Mouse (Mus musculus): Measurements from ENCODE around the gene Vps51. TPM values are rescaled to one million over a fixed set of nuclear protein-coding genes. Genes with fewer than 3 reads are reported as not detected.

Vps51 gene
- 10 to 100 TPM; 34.1 to 34.6 TPM for polyA plus RNA-seq (2017; shearing (Covaris generic))

DNA sequence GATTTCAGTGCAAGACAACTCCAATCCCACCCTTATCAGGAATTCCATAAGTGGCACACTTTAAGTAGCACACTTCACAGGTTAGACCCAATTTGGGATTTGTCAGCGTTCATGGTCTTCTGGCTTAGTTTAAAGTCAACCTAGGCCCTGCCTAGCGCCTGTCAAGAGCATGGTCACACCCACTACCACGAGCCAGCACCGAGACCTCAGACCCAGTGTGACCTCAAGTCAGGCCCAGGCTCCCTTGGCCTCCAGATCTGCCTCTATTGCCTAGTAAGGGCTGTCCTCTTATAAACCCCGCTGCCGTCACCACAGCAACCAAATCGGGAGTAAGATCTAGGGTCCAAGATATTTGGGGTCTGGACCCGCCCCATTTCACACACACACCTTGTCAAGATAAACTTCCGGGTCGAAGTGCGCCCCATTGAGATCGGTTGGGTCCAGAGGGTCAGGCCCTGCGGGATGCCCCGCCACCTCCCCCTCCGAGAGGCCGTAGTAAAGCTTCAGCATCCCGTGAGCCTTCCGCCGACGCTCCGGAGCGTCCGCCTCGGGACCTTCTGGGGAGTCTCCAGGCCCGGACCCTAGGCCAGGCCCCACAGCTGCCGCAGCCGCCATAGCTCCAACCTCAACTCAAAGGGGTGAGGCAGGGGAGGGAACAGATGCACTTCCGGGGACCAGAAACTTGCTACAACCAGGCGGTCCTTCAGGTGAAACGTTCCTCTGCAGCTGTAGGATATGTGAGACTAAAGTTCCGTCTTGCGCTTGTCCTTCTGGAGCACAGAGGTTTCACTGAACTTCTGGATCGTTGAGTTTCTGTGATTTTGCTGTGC lies at the start of gene Vps51:
Gene Vps51, minus strand, starts transcription at position 668 of the 830 bp plus-strand sequence.
- peak; percentile 93 for ATAC-seq

DNA sequence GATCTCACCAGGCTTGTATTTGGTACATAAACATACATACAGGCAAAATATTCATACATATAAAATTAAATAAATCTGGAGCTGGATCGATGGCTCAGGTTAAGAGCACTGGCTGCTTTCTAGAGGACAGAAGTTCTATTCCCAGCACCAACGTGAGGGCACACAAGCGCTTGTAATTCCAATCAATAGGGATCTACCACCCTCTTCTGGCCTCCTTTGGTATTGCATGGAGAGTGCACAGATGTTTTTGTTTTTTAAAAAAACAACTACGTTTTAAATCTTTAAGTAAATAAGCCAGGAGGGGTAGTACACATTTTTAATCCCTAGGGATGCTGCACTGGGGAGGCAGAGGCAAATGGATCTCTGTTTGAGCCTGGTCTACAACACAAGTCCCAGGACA lies 49.3 kb upstream of the Vps51 start:
- no peak for ATAC-seq

DNA sequence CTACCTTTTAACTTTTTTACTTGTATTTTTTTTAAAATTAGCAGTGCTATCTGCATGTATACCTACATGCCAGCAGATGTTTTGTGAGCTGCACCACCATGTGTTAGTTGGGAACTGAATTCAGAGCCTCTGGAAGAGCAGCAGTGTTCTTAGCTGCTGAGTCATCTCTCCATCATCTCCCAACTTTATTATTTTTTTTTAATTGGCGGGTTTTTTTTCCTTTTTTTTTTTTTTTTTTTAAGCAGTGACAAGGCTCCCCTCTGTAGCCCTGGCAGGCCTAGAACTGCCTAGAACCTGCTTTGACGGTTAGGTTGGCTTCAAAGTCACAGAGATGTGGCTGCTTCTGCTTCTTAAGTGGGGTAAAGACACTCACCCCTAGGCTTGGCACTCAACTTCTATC lies 47.9 kb upstream of the Vps51 start:
- ATAC-seq = no peak

DNA sequence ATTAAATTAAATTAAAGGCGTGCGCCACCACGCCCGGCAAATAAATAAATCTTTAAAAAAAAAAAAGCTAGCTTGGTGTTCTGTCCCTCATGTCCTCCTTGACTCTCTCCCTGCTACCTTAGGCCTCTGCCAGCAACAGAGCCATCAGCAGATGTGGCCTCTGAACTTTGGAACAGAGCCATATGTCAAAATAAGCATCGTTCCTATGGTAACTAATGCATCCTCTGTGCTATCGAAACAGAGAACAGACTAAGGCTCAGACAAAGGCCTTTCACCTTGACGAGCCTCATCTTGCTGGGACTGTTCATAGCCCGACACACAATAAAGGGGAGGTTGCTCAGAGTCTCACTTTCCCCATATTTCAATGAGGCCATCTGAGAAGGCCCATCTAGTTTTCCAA lies 46.3 kb upstream of the Vps51 start:
- ATAC-seq = no peak

DNA sequence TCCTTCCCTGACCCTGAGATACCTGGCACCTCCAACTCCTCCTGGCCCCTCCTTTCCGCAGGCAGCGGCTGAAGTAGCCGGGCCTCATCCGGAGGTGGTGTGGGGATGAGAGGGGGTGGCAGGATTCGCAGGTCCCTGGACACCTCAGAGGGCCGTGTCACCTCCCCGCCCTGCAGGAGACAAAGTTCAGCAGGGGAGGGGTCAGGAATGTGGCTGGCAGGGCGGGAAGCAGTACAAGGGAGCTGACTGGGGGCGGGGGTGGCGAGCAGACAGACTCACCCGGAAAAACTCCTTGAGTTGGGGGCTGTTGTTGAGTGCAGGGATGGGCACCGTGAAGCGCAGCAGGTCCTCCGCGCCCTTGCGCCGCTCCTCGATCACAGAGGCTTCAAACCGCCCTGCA lies 44.7 kb upstream of the Vps51 start:
- ATAC-seq = no peak

DNA sequence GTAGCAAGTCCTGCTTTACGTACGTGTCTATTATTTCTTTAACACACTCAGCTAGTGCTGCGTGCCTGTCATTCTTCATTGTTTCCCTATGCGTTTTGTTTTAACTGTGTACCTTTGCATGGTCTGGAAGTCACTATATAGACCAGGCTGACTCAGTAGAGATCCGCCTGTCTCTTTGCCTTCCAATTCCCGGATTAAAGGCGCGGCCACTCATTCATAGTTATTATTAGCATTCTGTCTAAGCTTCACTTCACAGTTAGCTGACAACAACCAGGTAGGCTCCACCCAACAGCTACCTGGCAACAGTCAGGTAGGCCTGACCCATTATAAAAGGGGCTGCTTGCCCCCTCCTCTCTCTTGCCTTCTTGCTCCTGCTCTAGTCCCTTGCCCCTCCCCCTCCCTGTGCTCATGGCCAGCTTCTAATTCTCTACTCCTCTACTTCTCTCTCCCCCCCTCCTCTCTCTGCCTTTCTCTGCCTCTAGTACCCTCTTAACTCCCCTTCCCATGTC lies 41.7 kb upstream of the Vps51 start:
- no peak for ATAC-seq

DNA sequence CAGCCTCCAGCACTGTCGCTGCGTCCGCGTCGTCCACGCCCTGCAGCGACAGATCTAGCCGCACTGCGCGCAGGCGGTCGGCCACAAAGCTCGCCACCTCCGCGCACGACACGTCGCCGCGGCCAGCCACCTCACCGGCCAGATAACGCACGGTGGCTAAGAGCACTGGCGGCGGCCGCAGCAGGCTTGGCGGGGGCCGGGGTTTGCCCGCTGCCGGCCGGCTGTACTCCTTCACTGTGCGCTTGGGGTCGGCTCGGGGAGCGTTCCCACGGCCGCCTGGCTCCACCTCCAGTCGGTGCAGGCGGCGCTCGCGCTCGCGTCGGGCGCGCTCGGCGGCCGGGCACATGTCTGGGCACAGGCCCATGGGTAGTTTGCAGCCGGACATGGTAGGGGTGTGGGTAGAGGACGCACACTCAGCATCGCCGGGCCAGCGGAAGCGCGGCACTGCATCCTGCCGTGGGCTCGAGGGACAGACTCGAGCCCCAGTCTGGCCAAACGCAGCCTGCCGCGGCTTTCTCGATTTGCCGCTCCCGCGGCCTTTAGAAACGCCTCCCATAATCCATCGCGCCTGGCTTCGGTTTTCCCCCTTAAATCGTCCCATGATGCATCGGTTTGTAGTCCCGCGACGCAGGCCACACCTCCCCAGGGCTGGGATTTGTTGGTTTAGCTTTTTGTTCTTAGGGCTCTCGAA lies 41.1 kb upstream of the Vps51 start, which contains the start of gene Sac3d1:
Gene Sac3d1, minus strand, starts transcription at position 665 of the 691 bp plus-strand sequence.
- peak; percentile 84 for ATAC-seq

DNA sequence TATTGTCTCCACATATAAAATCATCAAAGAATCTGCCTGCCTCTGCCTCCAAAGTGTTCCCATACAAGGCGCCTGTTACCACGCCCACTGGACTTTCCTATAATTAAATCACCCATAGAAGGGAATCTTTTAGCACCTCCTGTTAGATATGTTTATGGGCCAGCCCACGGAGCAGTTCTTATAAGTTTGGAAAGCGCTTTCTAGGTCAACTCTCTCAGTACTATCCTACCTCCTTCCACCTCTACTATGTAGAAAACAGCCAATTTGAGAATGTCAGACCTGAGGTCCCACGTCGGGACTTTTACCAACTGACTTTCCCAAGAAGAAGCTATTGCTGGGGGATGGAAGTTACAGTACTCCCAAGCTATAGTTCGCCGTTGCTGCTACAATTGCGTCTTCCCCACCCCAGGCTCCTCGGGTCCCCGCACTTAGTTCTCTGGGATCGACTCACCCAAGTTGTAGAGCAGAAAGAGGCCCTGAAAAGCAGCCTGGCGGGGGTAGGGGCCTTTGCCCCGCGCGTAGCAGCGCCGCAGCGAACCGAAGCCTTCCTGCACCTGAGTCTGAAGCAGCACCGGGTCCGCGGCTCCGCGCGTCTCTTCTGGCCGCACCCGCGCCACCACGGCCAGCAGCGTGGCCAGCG lies 40.4 kb upstream of the Vps51 start:
- no peak for ATAC-seq

DNA sequence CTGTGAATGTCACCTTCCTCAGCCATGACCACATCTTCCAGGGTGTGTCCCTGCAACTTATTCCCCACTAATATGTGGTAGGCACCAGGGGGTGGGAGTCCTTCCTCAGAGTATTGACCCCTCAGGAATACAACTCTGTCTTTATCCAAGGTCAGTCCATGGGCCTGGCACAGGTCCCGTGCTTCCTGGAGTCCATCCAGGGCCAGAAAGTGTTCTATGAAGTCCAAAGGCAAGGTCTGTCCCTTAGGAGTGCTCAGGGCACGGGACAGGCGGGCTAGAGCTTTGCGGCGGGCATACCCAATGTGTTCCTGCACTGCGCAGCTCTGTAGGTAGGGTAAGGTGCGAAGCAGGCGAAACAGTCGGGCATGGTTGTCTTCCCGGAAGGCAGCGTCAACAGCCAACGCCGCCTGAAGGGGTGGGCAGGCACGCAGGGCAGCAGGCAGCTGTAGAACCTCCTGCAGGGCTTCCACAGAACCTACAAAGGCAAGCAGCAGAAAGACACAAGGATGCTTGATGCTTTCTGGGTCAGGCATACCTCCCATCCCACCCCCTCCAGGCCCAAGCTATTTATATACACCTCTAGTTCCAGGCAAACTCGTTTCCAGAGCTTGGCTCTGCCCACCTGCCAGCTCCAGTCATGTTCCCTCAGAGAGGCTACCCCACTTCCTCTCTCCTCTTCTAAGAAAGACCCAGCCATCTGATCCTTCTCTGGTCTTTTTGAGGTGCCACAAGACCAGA lies 39.3 kb upstream of the Vps51 start:
- no peak for ATAC-seq

DNA sequence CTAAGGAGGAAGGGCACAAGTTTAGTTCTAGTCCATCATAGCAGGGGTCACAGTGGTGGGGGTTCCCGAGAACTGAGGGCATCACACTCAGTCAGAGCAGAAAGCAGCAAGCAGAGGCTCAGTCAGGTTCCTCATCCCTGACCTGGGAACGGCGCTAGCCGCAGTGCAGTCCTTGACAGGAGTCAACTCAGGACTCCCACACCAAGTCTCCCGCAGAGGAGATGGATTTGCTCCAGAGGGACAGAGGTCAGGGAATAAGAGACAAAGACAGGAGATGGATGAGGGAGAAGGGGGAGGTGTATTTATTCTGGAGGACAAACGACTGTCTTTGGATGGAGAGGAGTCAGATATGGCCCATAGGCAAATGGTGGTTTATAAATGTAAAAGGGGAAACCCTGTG lies 36.1 kb upstream of the Vps51 start:
- no peak for ATAC-seq

DNA sequence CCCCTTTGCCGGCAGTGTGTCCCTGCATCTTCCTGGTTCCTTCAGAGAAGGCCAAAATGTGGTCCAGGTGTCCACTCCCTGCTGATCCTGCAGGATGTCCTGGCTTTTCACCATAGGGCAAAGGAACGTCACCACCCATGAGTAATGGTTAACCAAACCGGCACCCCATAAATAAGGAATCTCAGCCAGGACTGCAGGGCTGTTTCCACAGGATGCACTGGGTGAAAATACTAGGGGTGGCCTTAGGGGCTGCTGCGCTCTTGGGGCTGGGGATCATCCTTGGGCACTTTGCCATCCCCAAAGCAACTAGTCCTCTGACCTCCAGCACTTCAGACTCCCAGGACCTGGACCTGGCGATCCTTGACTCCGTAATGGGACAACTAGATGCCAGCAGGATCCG lies 28.6 kb upstream of the Vps51 start, which contains the start of gene Naaladl1:
Gene Naaladl1, plus strand, starts transcription at position 197 of the 400 bp plus-strand sequence.
- no peak for ATAC-seq

DNA sequence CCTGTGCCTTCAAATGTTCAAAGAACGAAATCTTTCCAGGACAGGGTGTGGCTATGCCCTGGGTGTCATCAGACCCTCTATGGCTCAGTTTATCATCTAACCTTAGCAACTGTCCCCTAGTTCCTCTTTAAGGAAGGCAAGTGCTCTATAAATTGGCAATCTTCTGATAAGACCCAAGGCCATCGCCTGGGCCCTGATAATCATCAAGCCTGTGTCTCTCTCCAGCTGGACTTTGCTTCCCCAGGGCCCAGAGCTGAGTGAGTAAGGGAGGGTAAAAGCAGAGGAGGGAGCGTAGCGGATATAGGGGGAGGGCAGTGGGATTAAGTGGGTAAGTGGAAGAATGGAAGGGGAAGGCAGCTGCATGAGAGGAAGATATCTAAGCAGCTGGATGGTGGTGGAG lies 27.4 kb upstream of the Vps51 start:
- no peak for ATAC-seq

DNA sequence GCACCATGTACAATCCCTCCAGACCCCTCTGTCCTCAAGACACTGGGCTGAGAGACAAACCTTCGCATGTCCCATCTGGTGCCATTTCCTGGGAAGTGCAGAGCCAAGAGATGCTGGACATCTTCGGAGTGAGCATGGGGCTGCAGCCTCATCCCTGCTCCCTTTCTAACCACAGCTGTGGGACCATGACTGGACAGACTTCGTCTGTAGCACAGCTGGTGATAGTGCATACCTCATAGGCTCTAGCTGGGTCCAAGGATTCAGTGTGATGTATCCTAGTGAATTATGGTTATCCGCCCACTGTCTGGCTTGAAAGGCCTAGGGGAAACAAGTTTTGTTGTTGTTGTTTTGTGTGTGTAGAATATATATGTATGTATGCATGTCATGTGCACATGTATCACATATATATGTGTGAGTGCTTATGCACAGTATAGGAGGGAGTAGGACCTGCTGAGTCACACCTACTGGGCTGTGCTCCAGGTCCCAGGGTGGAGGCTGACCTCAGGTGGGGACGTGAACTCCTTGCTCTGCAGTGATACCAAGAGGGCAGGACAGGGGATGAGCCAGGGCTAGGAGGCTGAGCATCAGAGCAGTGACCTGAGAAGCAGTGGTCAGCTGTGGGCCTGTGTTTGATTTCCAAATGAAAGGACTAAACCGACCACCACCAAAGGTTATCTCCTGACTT lies 25.3 kb upstream of the Vps51 start:
- ATAC-seq = no peak

DNA sequence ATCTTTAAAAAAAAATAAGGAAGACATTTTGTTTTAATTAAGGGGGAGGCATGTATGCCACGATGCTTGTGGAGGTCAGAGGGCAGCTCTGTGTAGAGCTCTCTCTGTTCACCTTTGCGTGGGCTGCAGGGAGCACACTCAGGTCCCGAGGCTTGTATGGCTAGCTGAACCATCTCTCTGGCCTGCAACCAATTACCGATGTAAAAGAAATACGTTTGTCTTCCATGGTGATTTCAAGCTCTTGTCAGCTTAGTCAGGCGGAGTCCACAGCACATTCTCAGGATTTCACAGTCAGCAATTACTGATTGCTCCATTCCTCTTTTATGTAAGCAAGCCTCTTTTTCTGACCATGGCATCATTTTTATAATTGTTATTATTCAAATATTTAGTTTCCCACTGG lies 24.2 kb upstream of the Vps51 start:
- ATAC-seq = no peak

DNA sequence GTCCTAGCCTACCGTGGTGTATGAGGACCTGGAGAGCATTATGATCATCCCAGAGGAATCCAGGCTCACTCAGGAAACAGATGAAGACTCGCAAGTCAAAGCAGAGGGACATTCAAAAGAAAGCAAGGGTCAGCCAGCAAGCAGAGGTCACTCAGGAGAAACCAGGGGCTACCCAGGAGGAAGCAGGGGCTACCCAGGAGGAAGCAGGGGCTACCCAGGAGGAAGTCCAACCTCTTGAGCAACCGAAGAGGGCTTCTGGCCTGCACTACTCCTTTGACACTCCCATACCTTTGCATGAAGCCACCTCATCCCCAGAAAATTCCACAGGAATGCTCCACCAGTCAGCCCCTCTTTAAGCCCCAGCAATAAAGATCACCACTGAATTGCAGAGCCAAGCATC lies 20.8 kb upstream of the Vps51 start:
- no peak for ATAC-seq

DNA sequence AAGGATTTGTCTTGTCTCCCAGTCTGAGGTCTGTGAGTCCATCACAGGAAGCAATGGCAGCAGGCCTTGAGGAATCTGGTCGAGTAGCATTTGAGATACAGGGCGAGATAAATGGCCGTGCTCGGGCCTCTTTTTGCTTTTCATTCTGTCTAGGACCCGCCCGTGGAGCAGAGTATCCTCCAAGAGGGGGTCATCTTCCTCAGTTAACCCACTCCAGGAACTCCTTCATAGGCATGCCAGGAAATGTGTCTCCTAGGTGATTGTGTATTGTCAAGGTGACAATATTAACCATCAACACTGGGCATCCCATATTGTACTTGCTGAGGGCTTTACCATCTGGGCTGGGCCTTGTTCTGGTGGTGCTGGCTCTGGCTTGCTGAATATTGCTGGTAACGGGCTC lies 17.1 kb upstream of the Vps51 start, which contains the start of gene AC131692.1:
Gene AC131692.1, plus strand, starts transcription at position 301 of the 400 bp plus-strand sequence.
- ATAC-seq = no peak

DNA sequence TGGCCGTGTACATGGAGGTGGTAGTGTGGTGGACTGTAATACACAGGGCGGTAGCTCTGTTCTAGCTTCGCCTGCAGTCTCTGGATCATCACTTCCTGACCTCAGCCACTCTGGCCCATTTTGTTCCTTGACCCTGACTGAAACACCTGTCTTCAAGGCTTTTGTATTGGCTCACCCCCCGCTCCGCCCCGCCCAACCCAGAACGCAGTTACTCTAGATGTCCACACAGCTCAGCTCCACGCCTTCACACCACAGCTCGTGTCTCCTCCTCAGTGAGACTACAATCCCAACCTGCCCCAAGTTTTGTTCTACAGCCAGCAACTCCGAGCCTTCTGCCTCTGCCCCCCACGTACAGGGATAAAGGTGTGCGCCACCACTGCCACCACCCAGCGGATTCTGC lies 11.8 kb upstream of the Vps51 start:
- no peak for ATAC-seq

DNA sequence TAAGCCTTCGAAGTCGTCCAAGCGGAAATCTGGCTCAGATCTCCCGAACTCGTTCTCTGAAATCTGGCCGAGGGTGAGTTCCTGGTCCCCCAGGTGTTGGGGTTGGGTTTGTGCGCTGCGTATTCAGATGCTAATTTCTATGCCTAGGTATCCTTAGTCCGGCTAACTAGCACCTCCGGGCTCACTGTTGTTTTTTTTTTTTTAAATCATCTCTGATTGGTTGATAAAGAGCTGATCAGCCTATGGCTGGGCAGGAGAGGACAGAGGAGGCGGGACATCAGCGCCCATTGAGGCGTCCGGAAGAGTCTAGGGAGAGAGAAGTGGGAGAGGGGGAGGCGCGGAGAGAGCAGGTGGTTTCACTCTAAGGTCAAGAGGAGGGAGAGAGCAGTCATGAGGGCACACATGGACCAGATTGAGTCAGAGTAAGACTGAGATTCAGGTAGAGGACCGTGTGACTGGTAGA lies 8.4 kb upstream of the Vps51 start:
- peak; percentile 86 for ATAC-seq

DNA sequence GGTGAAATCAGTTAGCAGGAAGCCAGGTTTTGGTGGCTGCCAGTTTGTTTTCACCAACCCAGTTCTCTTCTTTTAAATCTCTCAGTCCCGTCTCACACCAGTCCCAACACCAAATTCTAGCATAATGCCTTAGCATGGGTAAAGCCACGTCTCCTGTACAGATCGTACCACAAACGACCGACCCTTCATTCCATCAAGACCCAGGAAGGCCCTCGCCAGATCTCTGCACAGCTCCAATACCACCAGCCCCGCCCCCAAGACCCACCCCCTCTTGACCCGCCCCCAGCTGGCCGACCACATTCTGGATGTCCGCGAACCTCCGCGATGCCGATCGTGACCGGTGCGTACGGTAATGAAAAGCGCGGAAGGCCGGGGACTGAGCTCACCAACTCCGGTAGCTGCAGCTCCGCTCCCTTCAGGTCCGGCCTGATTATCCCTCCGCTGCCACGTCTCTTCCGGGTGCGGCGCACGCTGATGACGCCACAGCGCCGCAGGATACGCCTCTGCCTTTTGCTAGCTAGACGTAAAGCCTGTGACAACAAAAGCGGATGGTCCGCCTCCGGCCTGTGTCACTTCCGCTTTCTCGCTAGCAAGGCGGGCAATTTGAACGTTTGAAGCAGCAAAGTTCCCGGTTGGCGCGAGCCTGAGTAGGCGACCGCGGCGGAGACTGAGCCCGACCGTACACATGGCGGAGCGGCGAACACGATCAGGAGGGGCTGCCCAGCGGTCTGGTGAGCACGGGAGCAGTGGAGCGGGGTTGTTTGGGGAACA lies 7.6 kb upstream of the Vps51 start, which contains the start of the genes Zfpl1 and Cdca5:
Gene Zfpl1, minus strand, starts transcription at position 479 of the 771 bp plus-strand sequence.
Gene Cdca5, plus strand, starts transcription at position 506 of the 771 bp plus-strand sequence.
- peak; percentile 88 for ATAC-seq

DNA sequence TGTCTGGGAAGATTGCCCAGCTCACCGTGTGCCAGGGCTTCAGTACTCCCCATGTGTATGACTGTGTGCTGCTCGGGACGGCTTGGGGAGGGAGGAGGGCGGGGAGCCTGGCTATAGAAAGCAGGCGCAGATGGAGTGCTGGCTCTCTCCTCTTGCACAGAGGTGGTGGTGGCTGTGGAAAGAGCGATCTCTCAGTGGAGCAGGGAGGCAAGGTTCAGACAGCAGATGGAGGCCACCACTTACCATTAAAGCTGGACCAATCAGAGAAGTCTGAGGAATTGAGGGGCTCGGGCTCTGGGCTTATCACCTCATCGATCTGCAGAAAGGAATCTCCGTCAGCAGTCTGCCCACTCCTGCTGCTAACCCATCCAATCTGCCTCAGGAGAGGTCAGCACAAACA lies 5.1 kb upstream of the Vps51 start, which contains the start of gene Gm28374:
Gene Gm28374, minus strand, starts transcription at position 101 of the 400 bp plus-strand sequence.
- no peak for ATAC-seq
